Mouse (Mus musculus): ENCODE measurements around the gene Slc25a16. TPM values are rescaled to one million over a fixed set of nuclear protein-coding genes. Genes with fewer than 3 reads are reported as not detected.
A peak's percentile ranks its signal among the peaks of the same experiment; 100 is the strongest.

Slc25a16 gene
- polyA plus RNA-seq, 1 experiment from 2014 or later = 17.5 TPM

GRCm38 (mm10) chr10:62918985-62919384 is 1.4 kb upstream of the Slc25a16 start:
- Histone ChIP-seq H3K9ac (replicated peaks; ENCODE audit: low read depth, low read length) (no peak overlapping the region), H3K4me3 (ENCODE audit: low read depth, low read length) (no peak overlapping the region), H3K27me3 (ENCODE audit: control insufficient read depth, insufficient read depth, low read length) (no peaks in the 10 kb centered on the region), H3K36me3 (ENCODE audit: control insufficient read depth, insufficient read depth, low read length) (no peaks in the 10 kb centered on the region), H3K4me1 (ENCODE audit: control insufficient read depth, insufficient read depth, low read length) (no peaks in the 10 kb centered on the region), H3K9me3 (ENCODE audit: control insufficient read depth, low read depth, low read length) (no peaks in the 10 kb centered on the region), H3K4me2 (replicated peaks; ENCODE audit: low read depth, low read length) (no peak overlapping the region), H3K27ac (ENCODE audit: low read length) (no peak overlapping the region)
- no peak for ATAC-seq (ENCODE audit: insufficient number of reproducible peaks, insufficient read depth, low FRiP score, low read depth)
- 57% methylated on average over 3 of the region's 3 CpGs for WGBS

GRCm38 (mm10) chr10:62920766-62921156 is 328 bp downstream of the Slc25a16 start:
- under 1% methylated on average over 29 of the region's 29 CpGs for WGBS
- no peaks in the 10 kb centered on the region for H3K4me1 ChIP-seq (ENCODE audit: control insufficient read depth, insufficient read depth, low read length)

GRCm38 (mm10) chr10:62924096-62924635 is 3.7 kb downstream of the Slc25a16 start:
- no peaks in the 10 kb centered on the region for H3K4me1 ChIP-seq (ENCODE audit: control insufficient read depth, insufficient read depth, low read length)
- H3K27me3 ChIP-seq (ENCODE audit: control insufficient read depth, insufficient read depth, low read length) = no peaks in the 10 kb centered on the region
- peaks cover 5% of the 10 kb centered on the region; the same call in 1 of the 2 replicates for H3K36me3 ChIP-seq (ENCODE audit: control insufficient read depth, insufficient read depth, low read length)
- 84% methylated on average over 4 of the region's 4 CpGs for WGBS
- no peak overlapping the region for H3K9ac ChIP-seq (replicated peaks; ENCODE audit: low read depth, low read length)
- H3K4me3 ChIP-seq (ENCODE audit: low read depth, low read length) = no peak overlapping the region
- no peak overlapping the region for H3K4me2 ChIP-seq (replicated peaks; ENCODE audit: low read depth, low read length)
- no peak for ATAC-seq (ENCODE audit: insufficient number of reproducible peaks, insufficient read depth, low FRiP score, low read depth)
- H3K9me3 ChIP-seq (ENCODE audit: control insufficient read depth, low read depth, low read length) = no peaks in the 10 kb centered on the region
- H3K27ac ChIP-seq (ENCODE audit: low read length) = no peak overlapping the region

More at GRCm38 (mm10) chr10:62920766-62921156, 328 bp downstream of the Slc25a16 start:
- Histone ChIP-seq H3K4me2 (replicated peaks; ENCODE audit: low read depth, low read length) (peak overlapping the region; percentile 81), H3K9ac (replicated peaks; ENCODE audit: low read depth, low read length) (peak overlapping the region; percentile 90), H3K27me3 (ENCODE audit: control insufficient read depth, insufficient read depth, low read length) (no peaks in the 10 kb centered on the region), H3K4me3 (ENCODE audit: low read depth, low read length) (peak overlapping the region; percentile 93), H3K27ac (ENCODE audit: low read length) (peak overlapping the region; percentile 61), H3K36me3 (ENCODE audit: control insufficient read depth, insufficient read depth, low read length) (no peaks in the 10 kb centered on the region), H3K9me3 (ENCODE audit: control insufficient read depth, low read depth, low read length) (no peaks in the 10 kb centered on the region)
- peak; percentile 64; the same call in 1 of the 2 replicates for ATAC-seq (ENCODE audit: insufficient number of reproducible peaks, insufficient read depth, low FRiP score, low read depth)

- H3K4me2 ChIP-seq (replicated peaks; ENCODE audit: low read depth, low read length) = no peak overlapping the region
- H3K4me3 ChIP-seq (ENCODE audit: low read depth, low read length) = no peak overlapping the region
- WGBS = 89% methylated on average over 1 of the region's 1 CpGs
- H3K4me1 ChIP-seq (ENCODE audit: control insufficient read depth, insufficient read depth, low read length) = no peaks in the 10 kb centered on the region
- peaks cover 19% of the 10 kb centered on the region for H3K36me3 ChIP-seq (ENCODE audit: control insufficient read depth, insufficient read depth, low read length)
- no peak for ATAC-seq (ENCODE audit: insufficient number of reproducible peaks, insufficient read depth, low FRiP score, low read depth)
- H3K27ac ChIP-seq (ENCODE audit: low read length) = no peak overlapping the region
- H3K27me3 ChIP-seq (ENCODE audit: control insufficient read depth, insufficient read depth, low read length) = no peaks in the 10 kb centered on the region
- no peak overlapping the region for H3K9ac ChIP-seq (replicated peaks; ENCODE audit: low read depth, low read length)
- H3K9me3 ChIP-seq (ENCODE audit: control insufficient read depth, low read depth, low read length) = no peaks in the 10 kb centered on the region
Observed at GRCm38 (mm10) chr10:62932381-62932780, 11.9 kb downstream of the Slc25a16 start.

GRCm38 (mm10) chr10:62944975-62945580 is 24.6 kb downstream of the Slc25a16 start:
- Histone ChIP-seq H3K27ac (ENCODE audit: low read length) (no peak overlapping the region), H3K36me3 (ENCODE audit: control insufficient read depth, insufficient read depth, low read length) (peaks cover 8% of the 10 kb centered on the region), H3K4me2 (replicated peaks; ENCODE audit: low read depth, low read length) (no peak overlapping the region), H3K9me3 (ENCODE audit: control insufficient read depth, low read depth, low read length) (no peaks in the 10 kb centered on the region), H3K9ac (replicated peaks; ENCODE audit: low read depth, low read length) (no peak overlapping the region), H3K4me1 (ENCODE audit: control insufficient read depth, insufficient read depth, low read length) (peaks cover 4% of the 10 kb centered on the region; the same call in 1 of the 2 replicates), H3K27me3 (ENCODE audit: control insufficient read depth, insufficient read depth, low read length) (no peaks in the 10 kb centered on the region), H3K4me3 (ENCODE audit: low read depth, low read length) (no peak overlapping the region)
- no peak for ATAC-seq (ENCODE audit: insufficient number of reproducible peaks, insufficient read depth, low FRiP score, low read depth)
- 89% methylated on average over 10 of the region's 10 CpGs for WGBS

GRCm38 (mm10) chr10:62946738-62947471 is 26.5 kb downstream of the Slc25a16 start, which contains the start of gene Dna2:
Gene Dna2 (plus strand): TSS chr10:62947026.
- Histone ChIP-seq H3K27ac (ENCODE audit: low read length) (peak within 1 kb of the TSS; percentile 78; the same call in 1 of the 2 replicates), H3K27me3 (ENCODE audit: control insufficient read depth, insufficient read depth, low read length) (no peaks in the 10 kb centered on the region), H3K4me3 (ENCODE audit: low read depth, low read length) (peak within 1 kb of the TSS; percentile 63), H3K36me3 (ENCODE audit: control insufficient read depth, insufficient read depth, low read length) (peaks cover 8% of the 10 kb centered on the region), H3K9ac (replicated peaks; ENCODE audit: low read depth, low read length) (peak within 1 kb of the TSS; percentile 60), H3K4me2 (replicated peaks; ENCODE audit: low read depth, low read length) (peak within 1 kb of the TSS; percentile 53), H3K4me1 (ENCODE audit: control insufficient read depth, insufficient read depth, low read length) (peaks cover 4% of the 10 kb centered on the region; the same call in 1 of the 2 replicates), H3K9me3 (ENCODE audit: control insufficient read depth, low read depth, low read length) (no peaks in the 10 kb centered on the region)
- WGBS = 0% methylated on average over 68 of the region's 68 CpGs
- peak; percentile 90 for ATAC-seq (ENCODE audit: insufficient number of reproducible peaks, insufficient read depth, low FRiP score, low read depth)

GRCm38 (mm10) chr10:62948551-62948950 is 28.1 kb downstream of the Slc25a16 start:
- Histone ChIP-seq H3K4me1 (ENCODE audit: control insufficient read depth, insufficient read depth, low read length) (peaks cover 4% of the 10 kb centered on the region; the same call in 1 of the 2 replicates), H3K4me2 (replicated peaks; ENCODE audit: low read depth, low read length) (no peak overlapping the region), H3K36me3 (ENCODE audit: control insufficient read depth, insufficient read depth, low read length) (peaks cover 4% of the 10 kb centered on the region), H3K9me3 (ENCODE audit: control insufficient read depth, low read depth, low read length) (no peaks in the 10 kb centered on the region), H3K27ac (ENCODE audit: low read length) (no peak overlapping the region), H3K27me3 (ENCODE audit: control insufficient read depth, insufficient read depth, low read length) (no peaks in the 10 kb centered on the region), H3K4me3 (ENCODE audit: low read depth, low read length) (no peak overlapping the region), H3K9ac (replicated peaks; ENCODE audit: low read depth, low read length) (no peak overlapping the region)
- ATAC-seq (ENCODE audit: insufficient number of reproducible peaks, insufficient read depth, low FRiP score, low read depth) = no peak
- 94% methylated on average over 7 of the region's 7 CpGs for WGBS

GRCm38 (mm10) chr10:62963956-62964355 is 43.5 kb downstream of the Slc25a16 start:
- 91% methylated on average over 7 of the region's 7 CpGs for WGBS
- Histone ChIP-seq H3K4me3 (ENCODE audit: low read depth, low read length) (no peak overlapping the region), H3K4me2 (replicated peaks; ENCODE audit: low read depth, low read length) (no peak overlapping the region), H3K27ac (ENCODE audit: low read length) (no peak overlapping the region), H3K36me3 (ENCODE audit: control insufficient read depth, insufficient read depth, low read length) (peaks cover 32% of the 10 kb centered on the region), H3K9me3 (ENCODE audit: control insufficient read depth, low read depth, low read length) (no peaks in the 10 kb centered on the region), H3K9ac (replicated peaks; ENCODE audit: low read depth, low read length) (no peak overlapping the region), H3K27me3 (ENCODE audit: control insufficient read depth, insufficient read depth, low read length) (no peaks in the 10 kb centered on the region), H3K4me1 (ENCODE audit: control insufficient read depth, insufficient read depth, low read length) (no peaks in the 10 kb centered on the region)
- no peak for ATAC-seq (ENCODE audit: insufficient number of reproducible peaks, insufficient read depth, low FRiP score, low read depth)
